Mouse (Mus musculus) midbrain, embryonic 15.5 days (tissue): ENCODE results near the gene Rbm39. TPM values are rescaled to one million over a fixed set of nuclear protein-coding genes. Genes with fewer than 3 reads are reported as not detected.
"Not testable (repeated sequence)": the region's sequence is repeated elsewhere in the genome, so short reads cannot be mapped to it uniquely, and the experiment has no call there.

Experiments
- ATAC-seq: fragments of 200-750 bp; cut with Nextera tagmentation; replicated peaks from 2 replicates; pipeline ENCODE4 v1.8.0; 2017; ENCODE audit warnings: moderate TSS enrichment
- H3K27ac ChIP-seq: fragments of 300-500 bp; sonication (generic); 2 replicates; pipeline ENCODE4 v1.5.1; 2015; ENCODE audit warnings: mild to moderate bottlenecking, inconsistent platforms
- H3K27me3 ChIP-seq: fragments of 300-500 bp; sonication (generic); replicated peaks from 2 replicates; pipeline ENCODE4 v1.6.1; 2015; ENCODE audit warnings: inconsistent platforms
- H3K36me3 ChIP-seq: fragments of 300-500 bp; sonication (generic); replicated peaks from 2 replicates; pipeline ENCODE4 v1.6.1; 2015; ENCODE audit warnings: inconsistent platforms
- H3K4me1 ChIP-seq: fragments of 300-500 bp; sonication (generic); 2 replicates; pipeline ENCODE4 v1.6.1; 2015; ENCODE audit warnings: inconsistent platforms
- H3K4me2 ChIP-seq: fragments of 300-500 bp; sonication (generic); 2 replicates; pipeline ENCODE4 v1.6.1; 2015; ENCODE audit warnings: inconsistent platforms, mild to moderate bottlenecking, moderate library complexity
- H3K4me3 ChIP-seq: fragments of 300-500 bp; sonication (generic); 2 replicates; pipeline ENCODE4 v1.5.1; 2015; ENCODE audit warnings: mild to moderate bottlenecking, inconsistent platforms
- H3K9ac ChIP-seq: fragments of 300-500 bp; sonication (generic); 2 replicates; pipeline ENCODE4 v1.6.1; 2015; ENCODE audit warnings: mild to moderate bottlenecking, inconsistent platforms
- H3K9me3 ChIP-seq: fragments of 300-500 bp; sonication (generic); 2 replicates; pipeline ENCODE4 v1.6.1; 2016; ENCODE audit warnings: inconsistent platforms
- WGBS: fragments of 180-500 bp; shearing (Covaris S2); methylation state at CpG from one replicate; pipeline ENCODE4 v1.1.7; 2015; ENCODE audit warnings: mixed read lengths; 5-methylcytosine and 5-hydroxymethylcytosine counted together
- polyA plus RNA-seq: library from polyadenylated mRNA; unstranded; fragments of >200 nt; fragmentation: Nextera tagmentation; extraction: Ambion mirVana; gene quantifications from 2 replicates; pipeline ENCODE4 v1.2.1, GENCODE M21; 2015

Gene Rbm39
- polyA plus RNA-seq, 1 experiment from 2014 or later, result 448 TPM

GRCm38 (mm10) chr2:156134161-156134560, 45.9 kb downstream of the Rbm39 start:
- no peak overlapping the region for H3K9ac ChIP-seq
- no peaks in the 10 kb centered on the region for H3K27me3 ChIP-seq
- H3K27ac ChIP-seq, result no peak overlapping the region
- no peak for ATAC-seq
- no peaks in the 10 kb centered on the region for H3K9me3 ChIP-seq
- H3K4me3 ChIP-seq, result no peak overlapping the region
- no peak overlapping the region for H3K4me2 ChIP-seq
- 88% methylated on average over 5 of the region's 5 CpGs for WGBS
- peaks cover 11% of the 10 kb centered on the region; the same call in 1 of the 2 replicates for H3K36me3 ChIP-seq
- H3K4me1 ChIP-seq, result no peaks in the 10 kb centered on the region

- Histone ChIP-seq H3K36me3 (peaks cover 12% of the 10 kb centered on the region; the same call in 1 of the 2 replicates), H3K4me2 (no peak within 1 kb of the TSS)
Observed at GRCm38 (mm10) chr2:156126992-156127391, 53.0 kb downstream of the Rbm39 start, which contains the start of gene Gm28036. Gene Gm28036 (minus strand): TSS chr2:156127092.

GRCm38 (mm10) chr2:156123731-156124130, 56.3 kb downstream of the Rbm39 start:
- ATAC-seq, result no peak
- H3K36me3 ChIP-seq, result peaks cover 6% of the 10 kb centered on the region; the same call in 1 of the 2 replicates
- no peaks in the 10 kb centered on the region for H3K4me1 ChIP-seq
- no peak overlapping the region for H3K9ac ChIP-seq
- H3K4me2 ChIP-seq, result no peak overlapping the region
- H3K4me3 ChIP-seq, result no peak overlapping the region
- H3K27ac ChIP-seq, result no peak overlapping the region
- WGBS, result 94% methylated on average over 5 of the region's 5 CpGs
- H3K27me3 ChIP-seq, result no peaks in the 10 kb centered on the region
- no peaks in the 10 kb centered on the region for H3K9me3 ChIP-seq

More at GRCm38 (mm10) chr2:156126992-156127391, 53.0 kb downstream of the Rbm39 start, which contains the start of gene Gm28036:
- Histone ChIP-seq H3K9ac (no peak within 1 kb of the TSS), H3K27me3 (no peaks in the 10 kb centered on the region), H3K4me1 (no peaks in the 10 kb centered on the region), H3K9me3 (no peaks in the 10 kb centered on the region), H3K27ac (no peak within 1 kb of the TSS), H3K4me3 (no peak within 1 kb of the TSS)
- WGBS, result 97% methylated on average over 5 of the region's 5 CpGs
- no peak for ATAC-seq

GRCm38 (mm10) chr2:156119566-156119965, 60.5 kb downstream of the Rbm39 start:
- no peak overlapping the region for H3K9ac ChIP-seq
- no peaks in the 10 kb centered on the region; the same call in 1 of the 2 replicates for H3K36me3 ChIP-seq
- no peak overlapping the region for H3K4me3 ChIP-seq
- ATAC-seq, result no peak
- H3K9me3 ChIP-seq, result no peaks in the 10 kb centered on the region
- no peaks in the 10 kb centered on the region for H3K27me3 ChIP-seq
- no peak overlapping the region for H3K4me2 ChIP-seq
- no peaks in the 10 kb centered on the region for H3K4me1 ChIP-seq
- H3K27ac ChIP-seq, result no peak overlapping the region

GRCm38 (mm10) chr2:156112080-156112423, 68.0 kb downstream of the Rbm39 start:
- H3K9me3 ChIP-seq, H3K27me3 ChIP-seq, ATAC-seq, H3K36me3 ChIP-seq: not testable (repeated sequence)
- Histone ChIP-seq H3K9ac (0 out of 2 replicates have a peak overlapping the region, but pooled peaks have one; percentile 85), H3K4me1 (peaks cover 16% of the 10 kb centered on the region), H3K4me2 (peak overlapping the region; percentile 53), H3K4me3 (peak overlapping the region; percentile 70), H3K27ac (peak overlapping the region; percentile 84)
- 23% methylated on average over 5 of the region's 5 CpGs for WGBS

- ATAC-seq, result peak; percentile 96
- Histone ChIP-seq H3K9ac (peak within 1 kb of the TSS; percentile 85), H3K4me1 (peaks cover 16% of the 10 kb centered on the region), H3K27ac (peak within 1 kb of the TSS; percentile 84), H3K36me3 (no peaks in the 10 kb centered on the region), H3K9me3 (no peaks in the 10 kb centered on the region), H3K4me3 (peak within 1 kb of the TSS; percentile 70), H3K27me3 (no peaks in the 10 kb centered on the region), H3K4me2 (peak within 1 kb of the TSS; percentile 53)
- WGBS, result under 1% methylated on average over 69 of the region's 74 CpGs
Observed at GRCm38 (mm10) chr2:156111358-156112079, 68.5 kb downstream of the Rbm39 start, which contains the start of the genes Cpne1 and Rbm12. Gene Cpne1 (minus strand): TSS chr2:156111965. Gene Rbm12 (minus strand): TSS chr2:156111978.

- no peaks in the 10 kb centered on the region for H3K36me3 ChIP-seq
- H3K4me1 ChIP-seq, result peaks cover 16% of the 10 kb centered on the region
- peak overlapping the region; percentile 49 for H3K4me2 ChIP-seq
- peak overlapping the region; percentile 84 for H3K27ac ChIP-seq
- peak; percentile 84 for ATAC-seq
- peak overlapping the region; percentile 85 for H3K9ac ChIP-seq
- H3K4me3 ChIP-seq, result peak overlapping the region; percentile 70
- no peaks in the 10 kb centered on the region for H3K9me3 ChIP-seq
- WGBS, result under 1% methylated on average over 16 of the region's 16 CpGs
- H3K27me3 ChIP-seq, result no peaks in the 10 kb centered on the region
Observed at GRCm38 (mm10) chr2:156110627-156111357, 69.2 kb downstream of the Rbm39 start.

Other genes with a start within 250 kb of the Rbm39 start
- gene Uqcc1, start 249.9 kb downstream of the Rbm39 start, polyA plus RNA-seq, result 63.6 and 68.8 TPM in 2 replicates
- gene Gm15557, start 239.5 kb downstream of the Rbm39 start, polyA plus RNA-seq, result not detected in 2 replicates
- 0.95 and 1.7 TPM in 2 replicates for gene Gdf5, start 234.9 kb downstream of the Rbm39 start, polyA plus RNA-seq
- gene Cep250, start 223.8 kb downstream of the Rbm39 start, polyA plus RNA-seq, result 17.1 and 19.2 TPM in 2 replicates
- 1.4 and 1.9 TPM in 2 replicates for gene 6430550D23Rik, start 172.3 kb downstream of the Rbm39 start, polyA plus RNA-seq
- 468 and 485 TPM in 2 replicates for gene Ergic3, start 172.2 kb downstream of the Rbm39 start, polyA plus RNA-seq
- 0.13 TPM in 1 of 2 replicates, not detected in the other for gene Fer1l4, start 127.3 kb downstream of the Rbm39 start, polyA plus RNA-seq
- 7.6 and 8.0 TPM in 2 replicates for gene Spag4, start 115.1 kb downstream of the Rbm39 start, polyA plus RNA-seq
- 27.5 and 29.6 TPM in 2 replicates for gene Cpne1, start 68.3 kb downstream of the Rbm39 start, polyA plus RNA-seq
- gene Rbm12, start 68.3 kb downstream of the Rbm39 start, polyA plus RNA-seq, result 25.8 and 26.6 TPM in 2 replicates
- 15.6 and 20.9 TPM in 2 replicates for gene Gm28036, start 53.1 kb downstream of the Rbm39 start, polyA plus RNA-seq
- gene Romo1, start 36.2 kb downstream of the Rbm39 start, polyA plus RNA-seq, result 377 and 400 TPM in 2 replicates
- 35.4 and 35.8 TPM in 2 replicates for gene Nfs1, start 36.1 kb downstream of the Rbm39 start, polyA plus RNA-seq
- gene Phf20, start 16.2 kb upstream of the Rbm39 start, polyA plus RNA-seq, result 113 and 119 TPM in 2 replicates
- gene Cnbd2, start 132.1 kb upstream of the Rbm39 start, polyA plus RNA-seq, result 7.6 and 8.0 TPM in 2 replicates
- gene Scand1, start 132.5 kb upstream of the Rbm39 start, polyA plus RNA-seq, result 91.9 and 98.4 TPM in 2 replicates
- 15.6 and 19.6 TPM in 2 replicates for gene Epb41l1, start 240.7 kb upstream of the Rbm39 start, polyA plus RNA-seq